Mouse (Mus musculus): ENCODE data around the gene Spag9.
A peak's percentile ranks its signal among the peaks of the same experiment; 100 is the strongest.

Spag9 gene

GRCm38 (mm10) chr11:94149509-94150259, 153.8 kb downstream of the Spag9 start:
- TF ChIP-seq POU5F1 (IDR thresholded peaks at IDR 0.05; ENCODE audit: borderline replicate concordance, low read length), result no peak
- TF ChIP-seq CTCF (conservative IDR thresholded peaks at IDR 0.05; ENCODE audit: low read length), result no peak
- no peak for TF ChIP-seq NANOG (IDR thresholded peaks at IDR 0.05; ENCODE audit: borderline replicate concordance, low read length)
- peak overlapping the region; percentile 71 for H3K4me3 ChIP-seq (replicated peaks; ENCODE audit: low read length)

GRCm38 (mm10) chr11:94150519-94151470, 154.9 kb downstream of the Spag9 start:
- Histone ChIP-seq H3K27me3 (ENCODE audit: insufficient read depth, low read length) (peaks cover 17% of the 10 kb centered on the region), H3K4me1 (replicated peaks; ENCODE audit: low read depth, low read length) (peaks cover 84% of the 10 kb centered on the region), H3K36me3 (ENCODE audit: insufficient read depth, low read length) (no peaks in the 10 kb centered on the region), H3K4me3 (replicated peaks; ENCODE audit: low read length) (peak overlapping the region; percentile 71), H3K9me3 (ENCODE audit: low read length) (no peaks in the 10 kb centered on the region)
- no peak for TF ChIP-seq POU5F1 (IDR thresholded peaks at IDR 0.05; ENCODE audit: borderline replicate concordance, low read length)
- no peak for TF ChIP-seq CTCF (conservative IDR thresholded peaks at IDR 0.05; ENCODE audit: low read length)

More at GRCm38 (mm10) chr11:94149509-94150259, 153.8 kb downstream of the Spag9 start:
- Histone ChIP-seq H3K27me3 (ENCODE audit: insufficient read depth, low read length) (peaks cover 17% of the 10 kb centered on the region), H3K36me3 (ENCODE audit: insufficient read depth, low read length) (no peaks in the 10 kb centered on the region), H3K4me1 (replicated peaks; ENCODE audit: low read depth, low read length) (peaks cover 95% of the 10 kb centered on the region), H3K9me3 (ENCODE audit: low read length) (no peaks in the 10 kb centered on the region)

- Histone ChIP-seq H3K36me3 (ENCODE audit: insufficient read depth, low read length) (no peaks in the 10 kb centered on the region), H3K4me3 (replicated peaks; ENCODE audit: low read length) (no peak overlapping the region), H3K4me1 (replicated peaks; ENCODE audit: low read depth, low read length) (peaks cover 78% of the 10 kb centered on the region), H3K9me3 (ENCODE audit: low read length) (no peaks in the 10 kb centered on the region), H3K27me3 (ENCODE audit: insufficient read depth, low read length) (peaks cover 6% of the 10 kb centered on the region)
- TF ChIP-seq POU5F1 (IDR thresholded peaks at IDR 0.05; ENCODE audit: borderline replicate concordance, low read length) (no peak), NANOG (IDR thresholded peaks at IDR 0.05; ENCODE audit: borderline replicate concordance, low read length) (no peak), CTCF (conservative IDR thresholded peaks at IDR 0.05; ENCODE audit: low read length) (no peak)
Observed at GRCm38 (mm10) chr11:94154201-94154600, 158.3 kb downstream of the Spag9 start.

GRCm38 (mm10) chr11:94158521-94158920, 162.6 kb downstream of the Spag9 start:
- Histone ChIP-seq H3K27me3 (ENCODE audit: insufficient read depth, low read length) (no peaks in the 10 kb centered on the region), H3K4me3 (replicated peaks; ENCODE audit: low read length) (peak overlapping the region; percentile 29; the same call in 1 of the 2 replicates), H3K9me3 (ENCODE audit: low read length) (no peaks in the 10 kb centered on the region), H3K4me1 (replicated peaks; ENCODE audit: low read depth, low read length) (peaks cover 81% of the 10 kb centered on the region), H3K36me3 (ENCODE audit: insufficient read depth, low read length) (no peaks in the 10 kb centered on the region)
- TF ChIP-seq POU5F1 (IDR thresholded peaks at IDR 0.05; ENCODE audit: borderline replicate concordance, low read length) (no peak), NANOG (IDR thresholded peaks at IDR 0.05; ENCODE audit: borderline replicate concordance, low read length) (no peak), CTCF (conservative IDR thresholded peaks at IDR 0.05; ENCODE audit: low read length) (no peak)

GRCm38 (mm10) chr11:94159066-94159880, 163.4 kb downstream of the Spag9 start:
- Histone ChIP-seq H3K4me1 (replicated peaks; ENCODE audit: low read depth, low read length) (peaks cover 81% of the 10 kb centered on the region), H3K27me3 (ENCODE audit: insufficient read depth, low read length) (no peaks in the 10 kb centered on the region), H3K4me3 (replicated peaks; ENCODE audit: low read length) (peak overlapping the region; percentile 60), H3K9me3 (ENCODE audit: low read length) (no peaks in the 10 kb centered on the region), H3K36me3 (ENCODE audit: insufficient read depth, low read length) (no peaks in the 10 kb centered on the region)
- TF ChIP-seq CTCF (conservative IDR thresholded peaks at IDR 0.05; ENCODE audit: low read length) (no peak), POU5F1 (IDR thresholded peaks at IDR 0.05; ENCODE audit: borderline replicate concordance, low read length) (no peak), NANOG (IDR thresholded peaks at IDR 0.05; ENCODE audit: borderline replicate concordance, low read length) (no peak)

- H3K4me1 ChIP-seq (replicated peaks; ENCODE audit: low read depth, low read length), result peaks cover 84% of the 10 kb centered on the region
- TF ChIP-seq NANOG (IDR thresholded peaks at IDR 0.05; ENCODE audit: borderline replicate concordance, low read length), result no peak
- TF ChIP-seq POU5F1 (IDR thresholded peaks at IDR 0.05; ENCODE audit: borderline replicate concordance, low read length), result no peak
- no peaks in the 10 kb centered on the region for H3K9me3 ChIP-seq (ENCODE audit: low read length)
- peak overlapping the region; percentile 60 for H3K4me3 ChIP-seq (replicated peaks; ENCODE audit: low read length)
- H3K27me3 ChIP-seq (ENCODE audit: insufficient read depth, low read length), result no peaks in the 10 kb centered on the region; the same call in 1 of the 2 replicates
- H3K36me3 ChIP-seq (ENCODE audit: insufficient read depth, low read length), result no peaks in the 10 kb centered on the region
Observed at GRCm38 (mm10) chr11:94159911-94160415, 164.1 kb downstream of the Spag9 start.

GRCm38 (mm10) chr11:94160443-94161266, 164.8 kb downstream of the Spag9 start:
- peaks cover 89% of the 10 kb centered on the region for H3K4me1 ChIP-seq (replicated peaks; ENCODE audit: low read depth, low read length)
- H3K27me3 ChIP-seq (ENCODE audit: insufficient read depth, low read length), result no peaks in the 10 kb centered on the region; the same call in 1 of the 2 replicates
- no peak for TF ChIP-seq CTCF (conservative IDR thresholded peaks at IDR 0.05; ENCODE audit: low read length)
- no peak for TF ChIP-seq NANOG (IDR thresholded peaks at IDR 0.05; ENCODE audit: borderline replicate concordance, low read length)
- no peak for TF ChIP-seq POU5F1 (IDR thresholded peaks at IDR 0.05; ENCODE audit: borderline replicate concordance, low read length)
- no peaks in the 10 kb centered on the region for H3K9me3 ChIP-seq (ENCODE audit: low read length)
- peak overlapping the region; percentile 60 for H3K4me3 ChIP-seq (replicated peaks; ENCODE audit: low read length)
- no peaks in the 10 kb centered on the region for H3K36me3 ChIP-seq (ENCODE audit: insufficient read depth, low read length)
